Mouse (Mus musculus) heart, adult 2 months (tissue): ENCODE measurements around the gene Sgta. TPM values are rescaled to one million over a fixed set of nuclear protein-coding genes. Genes with fewer than 3 reads are reported as not detected.
A peak's percentile ranks its signal among the peaks of the same experiment; 100 is the strongest.
"Not testable (repeated sequence)": the region's sequence is repeated elsewhere in the genome, so short reads cannot be mapped to it uniquely, and the experiment has no call there.

ENCODE experiments used
- DNase-seq, 2 experiments: peaks; one replicate each; pipeline ENCODE4 v3.0.0; 2021
- H3K27ac ChIP-seq: fragments of 200-600 bp; 2 replicates; pipeline ENCODE4 v1.8.1; 2022
- H3K27me3 ChIP-seq: fragments of 200-500 bp; 2 replicates; pipeline ENCODE4 v1.6.1; 2012; ENCODE audit warnings: mild to moderate bottlenecking, low read length, inconsistent platforms, mixed read lengths; ENCODE audit not compliant: control insufficient read depth, insufficient read depth
- H3K36me3 ChIP-seq: fragments of 200-500 bp; 2 replicates; pipeline ENCODE4 v1.6.1; 2012; ENCODE audit warnings: low read length, inconsistent platforms; ENCODE audit not compliant: control insufficient read depth, insufficient read depth
- H3K4me1 ChIP-seq: fragments of 200-500 bp; 2 replicates; pipeline ENCODE4 v1.6.1; 2011; ENCODE audit warnings: low read length; ENCODE audit not compliant: control insufficient read depth, insufficient read depth
- H3K4me3 ChIP-seq: fragments of 200-600 bp; 2 replicates; pipeline ENCODE4 v1.8.1; 2022
- H3K79me2 ChIP-seq: fragments of 200-500 bp; replicated peaks from 2 replicates; pipeline ENCODE4 v1.6.1; 2012; ENCODE audit warnings: mild to moderate bottlenecking, inconsistent platforms, low read length, moderate library complexity, mixed read lengths; ENCODE audit not compliant: control insufficient read depth, insufficient read depth
- H3K9ac ChIP-seq: fragments of 200-500 bp; 2 replicates; pipeline ENCODE4 v1.6.1; 2012; ENCODE audit warnings: low read depth, mild to moderate bottlenecking, control low read depth, inconsistent platforms, low read length, mixed read lengths
- CTCF ChIP-seq: fragments of 200-600 bp; IDR thresholded peaks from 2 replicates; pipeline ENCODE4 v1.8.1; 2022; ENCODE audit warnings: antibody characterized with exemption, mild to moderate bottlenecking, moderate library complexity
- EP300 ChIP-seq: fragments of 200-500 bp; IDR thresholded peaks from 2 replicates; pipeline ENCODE4 v1.6.1; 2011; ENCODE audit warnings: low read depth, low read length, control low read depth; ENCODE audit not compliant: insufficient read depth
- POLR2A ChIP-seq: fragments of 200-500 bp; IDR thresholded peaks from 2 replicates; pipeline ENCODE4 v1.6.1; 2011; ENCODE audit warnings: mild to moderate bottlenecking, low read depth, low read length, control low read depth; ENCODE audit not compliant: insufficient read depth
- WGBS: fragments of 180-500 bp; shearing (Covaris S2); methylation state at CpG from one replicate; pipeline ENCODE4 v1.1.7; 2018; 5-methylcytosine and 5-hydroxymethylcytosine counted together
- intact Hi-C: fragments of 180-260 bp; cut with DNase I; formaldehyde crosslinking; loops from one replicate; pipeline ENCODE4 v1.15.1; 2025
- polyA plus RNA-seq: library from polyadenylated mRNA; depleted of rRNA; stranded (reverse); fragments of >200 nt; gene quantifications from 2 replicates; pipeline ENCODE4 v1.2.3, GENCODE M21; 2012
- total RNA-seq, 2 experiments: library from RNA; stranded (reverse); gene quantifications; 2 replicates each; pipeline ENCODE4 v1.2.3; 2021

Gene Sgta
- total and polyA plus RNA-seq, 3 experiments, result 84.5 to 158 (median 90.1) TPM

DNA sequence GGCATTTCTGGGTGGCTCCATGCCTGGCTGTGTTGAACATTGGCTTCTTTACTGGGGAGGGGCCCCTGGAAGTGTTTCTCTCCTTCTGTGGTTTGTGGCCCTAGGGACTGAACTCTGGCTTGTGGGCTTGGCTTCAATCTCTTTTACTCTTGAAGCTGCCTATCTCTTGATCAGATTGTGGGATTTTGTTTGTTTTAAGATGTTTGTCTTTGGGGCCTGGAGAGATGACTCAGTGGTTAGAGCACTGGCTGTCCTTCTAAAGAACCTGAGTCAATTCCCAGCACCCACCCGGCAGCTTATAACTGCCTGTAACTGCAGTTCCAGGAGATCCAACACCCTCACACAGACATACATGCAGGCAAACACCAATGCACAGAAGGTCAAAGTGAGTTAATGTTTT lies 16.4 kb upstream of the Sgta start:
- Histone ChIP-seq H3K27me3 (no peaks in the 10 kb centered on the region), H3K4me1 (no peaks in the 10 kb centered on the region), H3K36me3 (no peaks in the 10 kb centered on the region), H3K27ac (no peak overlapping the region), H3K4me3 (no peak overlapping the region), H3K79me2 (no peaks in the 10 kb centered on the region), H3K9ac (no peak overlapping the region)
- TF ChIP-seq POLR2A (no peak), CTCF (no peak), EP300 (no peak)
- WGBS, result 85% methylated on average over 1 of the region's 1 CpGs
- intact Hi-C loops, result no loop called here
- no peak for DNase-seq

DNA sequence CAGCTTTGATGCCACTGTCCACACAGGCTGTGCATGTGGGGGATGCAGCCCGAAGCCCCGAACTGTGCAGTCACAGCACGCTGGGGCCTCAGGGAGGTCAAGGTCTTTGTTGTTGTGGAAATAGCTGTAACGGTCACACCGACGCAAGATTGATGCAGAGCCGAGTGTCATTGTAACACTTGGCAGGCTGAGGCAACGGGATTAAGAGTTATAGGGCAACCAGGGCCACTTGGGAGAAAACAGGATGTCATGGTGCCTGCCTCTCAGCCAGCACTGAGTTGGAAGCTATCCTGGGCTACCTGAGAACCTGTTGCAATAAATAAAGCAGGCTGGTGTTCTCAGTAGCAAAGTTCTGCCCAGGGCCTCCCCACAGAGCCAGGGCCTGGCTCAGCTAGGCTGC lies 15.8 kb upstream of the Sgta start:
- no peaks in the 10 kb centered on the region for H3K4me1 ChIP-seq
- H3K79me2 ChIP-seq, result no peaks in the 10 kb centered on the region
- DNase-seq, result no peak
- H3K36me3 ChIP-seq, result no peaks in the 10 kb centered on the region
- intact Hi-C loops, result no loop called here
- no peak overlapping the region for H3K9ac ChIP-seq
- no peak for TF ChIP-seq POLR2A
- no peak for TF ChIP-seq CTCF
- no peak for TF ChIP-seq EP300
- 66% methylated on average over 8 of the region's 8 CpGs for WGBS
- no peak overlapping the region for H3K4me3 ChIP-seq
- H3K27me3 ChIP-seq, result no peaks in the 10 kb centered on the region
- H3K27ac ChIP-seq, result no peak overlapping the region

DNA sequence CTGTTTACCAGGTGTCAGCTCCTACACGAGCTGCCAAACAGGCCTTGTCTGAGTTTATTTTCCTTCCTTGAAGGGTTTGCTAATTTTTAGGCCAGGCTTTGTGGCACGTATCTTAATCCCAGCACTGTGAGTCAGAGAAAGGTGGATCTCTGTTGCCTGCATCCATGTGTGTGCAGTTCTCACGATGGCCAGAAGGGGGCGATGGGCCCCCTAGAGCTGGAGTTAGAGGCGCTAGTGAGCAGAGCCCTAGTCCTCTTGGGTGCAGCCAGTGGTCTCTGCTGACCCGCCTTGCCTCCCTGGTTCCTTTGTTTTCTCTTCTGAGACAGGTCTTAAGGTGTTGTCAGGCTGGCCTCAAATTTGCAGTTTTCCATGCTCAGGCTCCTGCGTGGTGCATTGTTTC lies 13.5 kb upstream of the Sgta start:
- WGBS, result 60% methylated on average over 7 of the region's 7 CpGs
- intact Hi-C loops, result no loop called here
- no peak overlapping the region for H3K4me3 ChIP-seq
- H3K27ac ChIP-seq, result no peak overlapping the region
- H3K4me1 ChIP-seq, result peaks cover 3% of the 10 kb centered on the region
- TF ChIP-seq EP300, result no peak
- no peak for TF ChIP-seq POLR2A
- peak; percentile 61 for TF ChIP-seq CTCF
- H3K27me3 ChIP-seq, result no peaks in the 10 kb centered on the region
- H3K9ac ChIP-seq, result no peak overlapping the region
- DNase-seq, result no peak
- H3K36me3 ChIP-seq, result no peaks in the 10 kb centered on the region
- no peaks in the 10 kb centered on the region for H3K79me2 ChIP-seq

DNA sequence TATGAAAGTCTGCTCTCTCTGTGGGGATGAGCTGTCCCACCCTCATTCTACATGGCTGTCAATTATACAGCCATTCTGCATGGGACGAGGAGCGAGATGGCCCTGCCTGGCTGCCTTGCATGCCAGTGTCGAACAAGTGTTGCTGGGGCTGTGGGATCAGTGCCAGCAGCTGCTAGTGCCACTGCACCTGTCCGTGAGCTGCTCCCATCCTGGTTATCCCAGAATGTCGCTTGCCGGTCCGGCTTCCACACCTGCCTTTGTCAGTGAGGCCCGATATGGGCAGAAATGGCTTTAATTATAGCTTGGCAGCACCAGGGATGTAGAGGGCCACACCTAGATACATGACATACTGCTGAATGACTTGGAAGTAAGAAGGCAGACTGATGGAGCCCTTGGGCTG lies 12.3 kb upstream of the Sgta start:
- no peak overlapping the region for H3K9ac ChIP-seq
- H3K4me1 ChIP-seq, result peaks cover 3% of the 10 kb centered on the region
- no peaks in the 10 kb centered on the region for H3K79me2 ChIP-seq
- H3K4me3 ChIP-seq, result no peak overlapping the region
- no peaks in the 10 kb centered on the region for H3K36me3 ChIP-seq
- no peak for DNase-seq
- H3K27me3 ChIP-seq, result no peaks in the 10 kb centered on the region
- intact Hi-C loops, result no loop called here
- TF ChIP-seq POLR2A, result no peak
- no peak for TF ChIP-seq CTCF
- no peak for TF ChIP-seq EP300
- H3K27ac ChIP-seq, result no peak overlapping the region
- WGBS, result 94% methylated on average over 8 of the region's 8 CpGs

DNA sequence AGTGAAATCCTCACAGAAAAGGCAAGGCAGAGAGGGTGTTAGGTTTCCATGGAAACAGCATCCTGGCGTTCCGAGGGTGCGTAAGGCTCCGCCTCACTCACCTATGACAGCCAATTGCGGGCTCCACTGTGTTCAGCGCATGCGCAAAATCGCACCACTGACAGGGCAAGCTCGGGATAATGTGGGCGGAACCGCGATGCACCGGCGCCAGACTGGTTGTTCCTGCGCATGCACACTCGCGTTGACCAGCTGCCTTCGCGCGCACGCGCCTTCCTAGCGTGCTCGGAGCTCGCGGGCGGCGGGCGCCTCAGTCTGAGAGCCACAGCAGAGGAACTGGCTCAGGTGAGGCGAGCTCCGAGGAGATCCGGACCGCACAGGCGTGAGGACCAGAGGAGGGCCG lies 9.9 kb upstream of the Sgta start, which contains the start of gene Thop1:
TSS of gene Thop1 (plus strand) at position 200 of the 400 bp plus-strand sequence.
- Histone ChIP-seq H3K9ac (peak within 1 kb of the TSS; percentile 89), H3K36me3 (no peaks in the 10 kb centered on the region), H3K27ac (peak within 1 kb of the TSS; percentile 69), H3K4me1 (peaks cover 3% of the 10 kb centered on the region), H3K4me3 (peak within 1 kb of the TSS; percentile 68), H3K27me3 (no peaks in the 10 kb centered on the region), H3K79me2 (no peaks in the 10 kb centered on the region)
- intact Hi-C loops, result no loop called here
- DNase-seq, result peak; percentile 94 to 98
- WGBS, result under 1% methylated on average over 35 of the region's 35 CpGs
- TF ChIP-seq EP300 (peak; percentile 50; the same call in 1 of the 2 replicates), CTCF (peak; percentile 21), POLR2A (peak; percentile 65)

DNA sequence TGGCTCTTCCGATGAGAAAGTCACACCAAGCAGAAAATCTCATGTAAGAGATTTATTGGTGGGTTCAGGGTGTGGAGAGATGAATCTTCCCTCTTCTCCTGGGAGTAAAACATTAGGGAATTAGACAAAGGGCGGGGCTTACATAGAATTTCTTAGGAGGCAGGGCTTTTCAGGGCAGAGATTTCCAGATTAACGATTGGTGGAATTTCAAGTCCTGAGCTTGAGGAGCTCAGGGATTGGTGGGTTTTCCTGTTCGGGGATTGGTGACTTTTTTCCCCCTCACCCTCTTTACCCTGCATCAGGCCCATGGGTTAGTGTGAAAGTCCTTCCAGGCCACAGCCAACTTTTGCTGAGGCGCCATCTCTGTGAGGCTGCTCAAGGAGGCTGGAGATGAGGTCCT lies 8.7 kb upstream of the Sgta start:
- 58% methylated on average over 5 of the region's 5 CpGs for WGBS
- intact Hi-C loops, result no loop called here
- no peak overlapping the region for H3K27ac ChIP-seq
- H3K36me3 ChIP-seq, result no peaks in the 10 kb centered on the region
- H3K27me3 ChIP-seq, result no peaks in the 10 kb centered on the region
- no peak overlapping the region for H3K4me3 ChIP-seq
- H3K79me2 ChIP-seq, result no peaks in the 10 kb centered on the region
- no peak for TF ChIP-seq EP300
- no peak for TF ChIP-seq CTCF
- TF ChIP-seq POLR2A, result no peak
- no peak for DNase-seq
- no peak overlapping the region for H3K9ac ChIP-seq
- peaks cover 3% of the 10 kb centered on the region for H3K4me1 ChIP-seq

DNA sequence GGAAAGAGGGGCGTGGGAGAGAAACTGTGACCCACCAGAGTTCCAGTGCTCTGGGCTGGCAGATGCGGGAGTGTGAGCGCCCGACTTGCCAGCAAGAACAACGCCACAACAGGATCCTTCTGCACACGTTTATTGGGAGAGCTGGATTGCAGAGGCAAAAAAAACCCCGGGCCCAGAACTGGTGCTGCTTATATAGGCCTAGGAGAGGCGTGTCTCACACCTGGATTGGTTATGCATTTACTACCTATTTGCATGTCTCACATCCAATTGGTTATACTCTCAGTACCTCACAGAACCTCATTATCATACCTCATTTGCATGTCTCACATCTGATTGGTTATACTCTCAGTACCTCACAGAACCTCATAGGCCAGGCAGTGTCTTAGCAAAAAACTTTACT lies 4.5 kb upstream of the Sgta start:
- H3K4me3 ChIP-seq, result not testable (repeated sequence)
- WGBS, result 84% methylated on average over 8 of the region's 8 CpGs

More for the DNA sequence above, 4.5 kb upstream of the Sgta start:
- intact Hi-C loops, H3K36me3 ChIP-seq, H3K9ac ChIP-seq, H3K4me1 ChIP-seq, DNase-seq, H3K79me2 ChIP-seq, H3K27ac ChIP-seq, H3K27me3 ChIP-seq: not testable (repeated sequence)
